Mouse (Mus musculus) heart, embryonic 11.5 days (tissue): ENCODE data around the gene Bbs4. TPM values are rescaled to one million over a fixed set of nuclear protein-coding genes. Genes with fewer than 3 reads are reported as not detected.

ENCODE experiments used
- ATAC-seq: fragments of 200-750 bp; cut with Nextera tagmentation; replicated peaks from 2 replicates; pipeline ENCODE4 v1.8.0; 2017; ENCODE audit warnings: moderate library complexity; ENCODE audit not compliant: insufficient number of reproducible peaks, low FRiP score, low TSS enrichment
- H3K27ac ChIP-seq: fragments of 300-500 bp; sonication (generic); 2 replicates; pipeline ENCODE4 v1.5.1; 2014; ENCODE audit warnings: mild to moderate bottlenecking, low read depth, low read length
- H3K27me3 ChIP-seq: fragments of 300-500 bp; sonication (generic); 2 replicates; pipeline ENCODE4 v1.6.1; 2014; ENCODE audit warnings: mild to moderate bottlenecking, low read length, mixed read lengths; ENCODE audit not compliant: control insufficient read depth, insufficient read depth
- H3K36me3 ChIP-seq: fragments of 300-500 bp; sonication (generic); 2 replicates; pipeline ENCODE4 v1.6.1; 2014; ENCODE audit warnings: mild to moderate bottlenecking, low read length, moderate library complexity, mixed read lengths; ENCODE audit not compliant: control insufficient read depth, insufficient read depth
- H3K4me1 ChIP-seq: fragments of 300-500 bp; sonication (generic); 2 replicates; pipeline ENCODE4 v1.6.1; 2014; ENCODE audit warnings: low read length; ENCODE audit not compliant: control insufficient read depth, insufficient read depth
- H3K4me2 ChIP-seq: fragments of 300-500 bp; sonication (generic); 2 replicates; pipeline ENCODE4 v1.6.1; 2014; ENCODE audit warnings: mild to moderate bottlenecking, moderate library complexity
- H3K4me3 ChIP-seq: fragments of 300-500 bp; sonication (generic); 2 replicates; pipeline ENCODE4 v1.5.1; 2014; ENCODE audit warnings: low read depth, low read length
- H3K9ac ChIP-seq: fragments of 300-500 bp; sonication (generic); 2 replicates; pipeline ENCODE4 v1.6.1; 2014; ENCODE audit warnings: mild to moderate bottlenecking, low read depth, low read length, moderate library complexity
- H3K9me3 ChIP-seq: fragments of 300-500 bp; sonication (generic); replicated peaks from 2 replicates; pipeline ENCODE4 v1.6.1; 2016; ENCODE audit warnings: low read length; ENCODE audit not compliant: control insufficient read depth
- WGBS: fragments of 180-500 bp; shearing (Covaris S2); extraction: QIAGEN DNeasy Blood & Tissue Kit; methylation state at CpG from one replicate; pipeline ENCODE4 v1.1.7; 2014; ENCODE audit not compliant: insufficient replicate concordance; 5-methylcytosine and 5-hydroxymethylcytosine counted together
- polyA plus RNA-seq: library from polyadenylated mRNA; unstranded; fragments of >200 nt; fragmentation: Nextera tagmentation; extraction: Ambion mirVana; gene quantifications from 2 replicates; pipeline ENCODE4 v1.2.1, GENCODE M21; 2014

Gene Bbs4
- polyA plus RNA-seq, 1 experiment from 2014 or later: 7.3 TPM

- Histone ChIP-seq H3K4me2 (peak overlapping the region; percentile 53), H3K4me1 (no peaks in the 10 kb centered on the region), H3K4me3 (peak overlapping the region; percentile 57), H3K9ac (peak overlapping the region; percentile 71), H3K9me3 (no peaks in the 10 kb centered on the region), H3K27ac (peak overlapping the region; percentile 51; the same call in 1 of the 2 replicates), H3K27me3 (no peaks in the 10 kb centered on the region), H3K36me3 (no peaks in the 10 kb centered on the region)
- WGBS: 12% methylated on average over 15 of the region's 15 CpGs
- no peak for ATAC-seq
Measured at GRCm38 (mm10) chr9:59352586-59353252, 589 bp downstream of the Bbs4 start.

GRCm38 (mm10) chr9:59346176-59346575 is 7.1 kb downstream of the Bbs4 start:
- Histone ChIP-seq H3K4me2 (no peak overlapping the region), H3K27ac (no peak overlapping the region), H3K9me3 (no peaks in the 10 kb centered on the region), H3K4me1 (no peaks in the 10 kb centered on the region), H3K4me3 (no peak overlapping the region), H3K27me3 (no peaks in the 10 kb centered on the region), H3K9ac (no peak overlapping the region), H3K36me3 (peaks cover 3% of the 10 kb centered on the region; the same call in 1 of the 2 replicates)
- 62% methylated on average over 2 of the region's 2 CpGs for WGBS
- no peak for ATAC-seq

DNA sequence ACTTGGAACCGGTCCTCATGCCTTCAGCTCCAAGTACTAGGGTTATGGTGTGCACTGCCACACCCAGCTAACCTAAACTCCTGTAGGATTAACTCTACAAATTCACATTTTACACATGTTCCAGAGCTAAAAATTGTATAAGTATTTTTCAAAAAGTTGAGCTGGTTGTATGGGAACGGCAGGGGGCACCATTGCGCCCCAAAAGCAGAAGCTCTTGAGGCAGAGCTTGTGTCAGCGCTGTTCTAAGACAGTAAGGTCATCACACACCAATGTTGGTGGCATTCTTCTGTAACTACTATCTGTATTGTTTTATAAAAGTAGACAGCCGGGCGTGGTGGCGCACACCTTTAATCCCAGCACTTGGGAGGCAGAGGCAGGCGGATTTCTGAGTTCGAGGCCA is 13.3 kb downstream of the Bbs4 start:
- no peaks in the 10 kb centered on the region for H3K27me3 ChIP-seq
- peaks cover 3% of the 10 kb centered on the region; the same call in 1 of the 2 replicates for H3K36me3 ChIP-seq
- no peak overlapping the region for H3K4me2 ChIP-seq
- no peak overlapping the region for H3K27ac ChIP-seq
- H3K4me3 ChIP-seq: no peak overlapping the region
- no peak overlapping the region for H3K9ac ChIP-seq
- 78% methylated on average over 8 of the region's 9 CpGs for WGBS
- no peaks in the 10 kb centered on the region for H3K4me1 ChIP-seq
- ATAC-seq: no peak
- no peaks in the 10 kb centered on the region for H3K9me3 ChIP-seq

- Histone ChIP-seq H3K36me3 (peaks cover 3% of the 10 kb centered on the region; the same call in 1 of the 2 replicates), H3K27ac (no peak overlapping the region), H3K9me3 (no peaks in the 10 kb centered on the region), H3K4me3 (no peak overlapping the region), H3K4me1 (no peaks in the 10 kb centered on the region), H3K4me2 (no peak overlapping the region), H3K9ac (no peak overlapping the region), H3K27me3 (no peaks in the 10 kb centered on the region)
- WGBS: 78% methylated on average over 5 of the region's 5 CpGs
- ATAC-seq: no peak
Measured at GRCm38 (mm10) chr9:59339107-59339506, 14.2 kb downstream of the Bbs4 start.

DNA sequence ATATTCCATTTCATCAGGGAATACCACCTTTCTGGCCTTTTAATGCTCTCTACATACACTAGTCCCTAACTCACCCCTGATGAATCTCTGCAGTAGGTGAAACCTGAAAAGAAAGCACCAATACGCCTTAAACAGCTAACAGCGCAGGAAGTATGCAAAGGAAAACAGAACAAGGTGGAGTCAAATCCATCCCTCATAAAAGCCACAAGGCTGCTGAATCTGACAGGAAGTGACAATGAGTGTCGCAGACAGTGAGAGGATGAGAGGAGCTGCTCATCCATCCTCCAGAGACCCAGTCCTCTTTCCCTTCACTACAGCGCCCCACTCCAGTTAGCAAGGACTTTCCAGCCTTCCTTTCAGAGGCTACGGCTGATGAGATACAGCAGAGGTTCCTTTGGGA is 14.9 kb downstream of the Bbs4 start:
- Histone ChIP-seq H3K9ac (no peak overlapping the region), H3K4me2 (no peak overlapping the region), H3K9me3 (no peaks in the 10 kb centered on the region), H3K4me3 (no peak overlapping the region), H3K27me3 (no peaks in the 10 kb centered on the region), H3K27ac (no peak overlapping the region), H3K4me1 (no peaks in the 10 kb centered on the region), H3K36me3 (peaks cover 3% of the 10 kb centered on the region; the same call in 1 of the 2 replicates)
- ATAC-seq: no peak
- WGBS: 78% methylated on average over 5 of the region's 5 CpGs

DNA sequence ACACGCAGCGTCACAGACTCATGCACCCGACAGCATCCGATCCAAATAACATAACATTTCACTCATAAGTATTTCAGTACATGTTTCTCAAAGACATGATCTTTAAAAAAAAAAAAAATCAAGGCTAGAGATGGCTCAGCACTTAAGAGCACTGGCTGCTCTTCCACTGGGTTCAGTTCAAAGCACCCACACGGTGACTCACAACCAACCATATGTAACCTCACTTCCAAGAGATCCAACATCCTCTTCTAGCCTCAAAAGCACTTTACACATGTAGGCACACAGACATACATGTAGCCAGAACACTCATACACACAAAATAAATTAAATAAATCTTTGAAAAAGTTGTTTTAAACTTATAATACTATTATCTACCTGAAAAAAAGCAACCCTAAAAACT is 15.4 kb downstream of the Bbs4 start:
- H3K4me2 ChIP-seq: no peak overlapping the region
- no peak overlapping the region for H3K4me3 ChIP-seq
- H3K9me3 ChIP-seq: no peaks in the 10 kb centered on the region
- peaks cover 3% of the 10 kb centered on the region; the same call in 1 of the 2 replicates for H3K36me3 ChIP-seq
- H3K27me3 ChIP-seq: no peaks in the 10 kb centered on the region
- H3K9ac ChIP-seq: no peak overlapping the region
- no peak for ATAC-seq
- H3K27ac ChIP-seq: no peak overlapping the region
- WGBS: 93% methylated on average over 5 of the region's 5 CpGs
- H3K4me1 ChIP-seq: no peaks in the 10 kb centered on the region

DNA sequence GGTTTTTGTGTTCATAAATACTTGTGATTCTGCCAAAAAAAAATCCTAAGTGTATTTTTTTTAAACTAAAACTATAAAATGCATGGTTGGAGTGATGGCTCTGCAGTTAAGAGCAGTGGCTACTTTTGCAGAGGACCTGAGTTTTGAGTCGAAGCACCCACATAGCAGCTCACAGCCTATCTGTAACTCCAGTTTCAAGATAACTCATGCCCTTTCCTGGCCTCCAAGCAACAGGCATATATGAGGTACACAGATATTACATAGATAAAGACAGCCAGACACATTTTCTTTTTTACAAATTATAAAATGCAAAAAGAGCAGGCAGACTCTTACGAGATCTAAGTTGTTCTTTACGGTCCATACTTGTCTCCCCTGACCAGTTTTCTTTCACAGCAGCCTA is 16.8 kb downstream of the Bbs4 start:
- no peaks in the 10 kb centered on the region for H3K27me3 ChIP-seq
- ATAC-seq: no peak

GRCm38 (mm10) chr9:59330055-59330454 is 23.3 kb downstream of the Bbs4 start:
- Histone ChIP-seq H3K36me3 (peaks cover 6% of the 10 kb centered on the region), H3K4me1 (no peaks in the 10 kb centered on the region), H3K27ac (no peak overlapping the region), H3K27me3 (no peaks in the 10 kb centered on the region), H3K4me2 (no peak overlapping the region), H3K9ac (no peak overlapping the region), H3K9me3 (no peaks in the 10 kb centered on the region), H3K4me3 (no peak overlapping the region)
- 88% methylated on average over 5 of the region's 5 CpGs for WGBS
- no peak for ATAC-seq

More for the DNA sequence above, 16.8 kb downstream of the Bbs4 start:
- H3K4me2 ChIP-seq: no peak overlapping the region
- WGBS: 87% methylated on average over 3 of the region's 3 CpGs
- H3K4me3 ChIP-seq: no peak overlapping the region
- peaks cover under 1% of the 10 kb centered on the region; the same call in 1 of the 2 replicates for H3K36me3 ChIP-seq
- no peaks in the 10 kb centered on the region for H3K4me1 ChIP-seq
- no peak overlapping the region for H3K27ac ChIP-seq
- H3K9ac ChIP-seq: no peak overlapping the region
- no peaks in the 10 kb centered on the region for H3K9me3 ChIP-seq

- no peak overlapping the region for H3K4me3 ChIP-seq
- no peak overlapping the region for H3K9ac ChIP-seq
- no peak overlapping the region for H3K27ac ChIP-seq
- H3K4me2 ChIP-seq: no peak overlapping the region
- 0 out of 2 replicates have a peak, but pooled peaks cover 2% of the 10 kb centered on the region for H3K4me1 ChIP-seq
- no peak for ATAC-seq
- H3K27me3 ChIP-seq: no peaks in the 10 kb centered on the region
- no peaks in the 10 kb centered on the region for H3K9me3 ChIP-seq
- peaks cover 12% of the 10 kb centered on the region for H3K36me3 ChIP-seq
Measured at GRCm38 (mm10) chr9:59324351-59324750, 29.0 kb downstream of the Bbs4 start.
